Mouse (Mus musculus) intestine, embryonic 15.5 days (tissue): ENCODE data around the gene Stx1a. TPM values are rescaled to one million over a fixed set of nuclear protein-coding genes. Genes with fewer than 3 reads are reported as not detected.

Experiments used
- ATAC-seq: fragments of 200-750 bp; cut with Nextera tagmentation; 2 replicates; pipeline ENCODE4 v1.8.0; 2017; ENCODE audit warnings: moderate TSS enrichment, moderate library complexity
- H3K27ac ChIP-seq: fragments of 300-500 bp; sonication (generic); 2 replicates; pipeline ENCODE4 v1.5.1; 2015; ENCODE audit warnings: mild to moderate bottlenecking, inconsistent platforms
- H3K27me3 ChIP-seq: fragments of 300-500 bp; sonication (generic); replicated peaks from 2 replicates; pipeline ENCODE4 v1.6.1; 2015; ENCODE audit warnings: inconsistent platforms
- H3K36me3 ChIP-seq: fragments of 300-500 bp; sonication (generic); 2 replicates; pipeline ENCODE4 v1.6.1; 2015; ENCODE audit warnings: inconsistent platforms
- H3K4me1 ChIP-seq: fragments of 300-500 bp; sonication (generic); replicated peaks from 2 replicates; pipeline ENCODE4 v1.6.1; 2015; ENCODE audit warnings: inconsistent platforms
- H3K4me2 ChIP-seq: fragments of 300-500 bp; sonication (generic); replicated peaks from 2 replicates; pipeline ENCODE4 v1.6.1; 2015; ENCODE audit warnings: mild to moderate bottlenecking, inconsistent platforms
- H3K4me3 ChIP-seq: fragments of 300-500 bp; sonication (generic); replicated peaks from 2 replicates; pipeline ENCODE4 v1.5.1; 2015; ENCODE audit warnings: inconsistent platforms
- H3K9ac ChIP-seq: fragments of 300-500 bp; sonication (generic); 2 replicates; pipeline ENCODE4 v1.6.1; 2015; ENCODE audit warnings: inconsistent platforms
- H3K9me3 ChIP-seq: fragments of 300-500 bp; sonication (generic); 2 replicates; pipeline ENCODE4 v1.6.1; 2016; ENCODE audit warnings: inconsistent platforms
- WGBS: fragments of 180-500 bp; shearing (Covaris S2); methylation state at CpG from one replicate; pipeline ENCODE4 v1.1.7; 2015; 5-methylcytosine and 5-hydroxymethylcytosine counted together
- polyA plus RNA-seq: library from polyadenylated mRNA; unstranded; fragments of >200 nt; fragmentation: Nextera tagmentation; extraction: Ambion mirVana; gene quantifications from 2 replicates; pipeline ENCODE4 v1.2.1, GENCODE M21; 2015

Gene Stx1a
- polyA plus RNA-seq, result 13.0 and 15.7 TPM in 2 replicates

- Histone ChIP-seq H3K9ac (peak within 1 kb of the TSS; percentile 77), H3K4me2 (peak within 1 kb of the TSS; percentile 93), H3K9me3 (no peaks in the 10 kb centered on the region), H3K27ac (peak within 1 kb of the TSS; percentile 48; the same call in 1 of the 2 replicates), H3K27me3 (no peaks in the 10 kb centered on the region), H3K4me3 (peak within 1 kb of the TSS; percentile 66), H3K36me3 (no peaks in the 10 kb centered on the region), H3K4me1 (peaks cover 31% of the 10 kb centered on the region)
- under 1% methylated on average over 61 of the region's 61 CpGs for WGBS
- peak; percentile 95 for ATAC-seq
Observed at GRCm38 (mm10) chr5:135023344-135024173, at the start of gene Stx1a. Gene Stx1a, plus strand, starts transcription at chr5:135023482.

- ATAC-seq, result no peak
- Histone ChIP-seq H3K9ac (no peak overlapping the region), H3K4me3 (no peak overlapping the region), H3K4me1 (0 out of 2 replicates have a peak, but pooled peaks cover 7% of the 10 kb centered on the region), H3K4me2 (no peak overlapping the region), H3K36me3 (no peaks in the 10 kb centered on the region), H3K9me3 (no peaks in the 10 kb centered on the region), H3K27ac (no peak overlapping the region), H3K27me3 (no peaks in the 10 kb centered on the region)
- 84% methylated on average over 7 of the region's 7 CpGs for WGBS
Observed at GRCm38 (mm10) chr5:134973526-134973925, 49.8 kb upstream of the Stx1a start.

DNA sequence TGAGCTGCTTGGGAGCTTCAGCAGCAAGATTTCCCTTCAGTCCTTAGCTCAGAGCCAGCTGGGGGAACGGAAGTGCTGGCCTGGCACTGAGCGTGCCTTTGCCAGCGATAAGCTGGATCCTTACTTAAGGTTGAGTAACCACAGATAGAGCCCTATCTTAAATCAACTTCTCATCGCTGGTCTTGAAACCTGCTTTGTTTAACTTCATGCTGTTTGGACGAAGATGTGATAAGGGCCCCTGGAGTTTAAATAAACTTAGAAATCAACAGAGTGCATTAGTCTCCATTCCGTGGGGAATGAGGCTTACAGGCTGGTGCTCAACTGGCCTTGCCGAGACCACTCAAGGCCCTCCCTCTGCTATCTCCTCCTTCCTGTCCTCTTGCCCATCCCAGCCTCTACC, 49.0 kb upstream of the Stx1a start:
- no peaks in the 10 kb centered on the region for H3K36me3 ChIP-seq
- no peak overlapping the region for H3K9ac ChIP-seq
- H3K4me2 ChIP-seq, result no peak overlapping the region
- 13% methylated on average over 7 of the region's 7 CpGs for WGBS
- ATAC-seq, result peak; percentile 52; the same call in 1 of the 2 replicates
- H3K9me3 ChIP-seq, result no peaks in the 10 kb centered on the region
- no peak overlapping the region for H3K4me3 ChIP-seq
- H3K27ac ChIP-seq, result peak overlapping the region; percentile 44; the same call in 1 of the 2 replicates
- H3K27me3 ChIP-seq, result no peaks in the 10 kb centered on the region
- H3K4me1 ChIP-seq, result 0 out of 2 replicates have a peak, but pooled peaks cover 7% of the 10 kb centered on the region

DNA sequence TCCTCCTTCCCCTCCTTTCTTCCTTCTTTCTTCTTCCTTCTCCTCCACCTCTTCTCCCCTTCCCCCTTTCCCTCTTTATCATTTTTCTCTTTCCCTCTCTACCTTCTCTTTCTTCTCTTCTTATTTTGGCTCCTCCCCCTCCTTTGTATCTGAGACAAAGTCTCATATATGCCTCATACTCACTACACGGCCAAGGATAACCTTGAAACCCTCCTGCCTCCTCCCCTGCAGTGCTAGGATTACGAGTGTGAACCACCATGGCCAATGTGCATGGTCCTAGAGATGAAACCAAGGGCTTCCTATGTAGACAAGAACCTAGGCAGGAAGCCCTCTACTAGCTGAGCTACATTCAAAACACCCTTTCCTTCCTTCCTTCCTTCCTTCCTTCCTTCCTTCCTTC, 48.4 kb upstream of the Stx1a start:
- H3K4me1 ChIP-seq, result 0 out of 2 replicates have a peak, but pooled peaks cover 7% of the 10 kb centered on the region
- H3K9me3 ChIP-seq, result no peaks in the 10 kb centered on the region
- no peak overlapping the region for H3K27ac ChIP-seq
- no peak overlapping the region for H3K4me2 ChIP-seq
- no peak for ATAC-seq
- H3K36me3 ChIP-seq, result no peaks in the 10 kb centered on the region
- no peak overlapping the region for H3K4me3 ChIP-seq
- no peaks in the 10 kb centered on the region for H3K27me3 ChIP-seq
- whole genome bisulfite sequencing, result 39% methylated on average over 2 of the region's 2 CpGs
- no peak overlapping the region for H3K9ac ChIP-seq

DNA sequence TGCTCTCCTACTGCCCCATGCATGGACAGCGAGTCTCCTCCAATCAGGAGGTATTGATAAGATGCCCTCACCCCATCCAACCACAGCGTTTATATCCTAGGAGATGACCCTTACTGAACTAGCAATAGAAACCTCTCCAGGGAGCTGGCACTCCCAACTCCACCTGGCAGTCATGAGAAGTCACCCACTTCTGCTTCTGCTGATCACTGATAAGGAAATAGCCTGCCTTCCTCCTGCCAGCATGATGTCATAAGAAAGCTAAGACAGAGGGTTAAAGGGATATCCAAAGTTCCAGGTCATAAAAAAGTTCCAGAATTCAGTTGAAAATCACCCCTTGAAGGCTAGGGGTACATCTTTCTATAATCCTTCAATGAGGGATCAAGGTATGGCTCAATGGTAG, 47.1 kb upstream of the Stx1a start:
- Histone ChIP-seq H3K9me3 (no peaks in the 10 kb centered on the region), H3K27ac (no peak overlapping the region), H3K4me2 (no peak overlapping the region), H3K4me1 (0 out of 2 replicates have a peak, but pooled peaks cover 7% of the 10 kb centered on the region), H3K27me3 (no peaks in the 10 kb centered on the region), H3K4me3 (no peak overlapping the region), H3K9ac (no peak overlapping the region), H3K36me3 (no peaks in the 10 kb centered on the region)
- 81% methylated on average over 2 of the region's 2 CpGs for WGBS
- 0 out of 2 replicates have a peak, but pooled peaks have one; percentile 34 for ATAC-seq

- Histone ChIP-seq H3K9me3 (no peaks in the 10 kb centered on the region), H3K9ac (no peak overlapping the region), H3K4me3 (no peak overlapping the region), H3K36me3 (no peaks in the 10 kb centered on the region), H3K27ac (no peak overlapping the region), H3K4me2 (no peak overlapping the region), H3K4me1 (0 out of 2 replicates have a peak, but pooled peaks cover 7% of the 10 kb centered on the region), H3K27me3 (no peaks in the 10 kb centered on the region)
- 82% methylated on average over 14 of the region's 14 CpGs for WGBS
- no peak for ATAC-seq
Observed at GRCm38 (mm10) chr5:134976577-134977250, 46.6 kb upstream of the Stx1a start.

DNA sequence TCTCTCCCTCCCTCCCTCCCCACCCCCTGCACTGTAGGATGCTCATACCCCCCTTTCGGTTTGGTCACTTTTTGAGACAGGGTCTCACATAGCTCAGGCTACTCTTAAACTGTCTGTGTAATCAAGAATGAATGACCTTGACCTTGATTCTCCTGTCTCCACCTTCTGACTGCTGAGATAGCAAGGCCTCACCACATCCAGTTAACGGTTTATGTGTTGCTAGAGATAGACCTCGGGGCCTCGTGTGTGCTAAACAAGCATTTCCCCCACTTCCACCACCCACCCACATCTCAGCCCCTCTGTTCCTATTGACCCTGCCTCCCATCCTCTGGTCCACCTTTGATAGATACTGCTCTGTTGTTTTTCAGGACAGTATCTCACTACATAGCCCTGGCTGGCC, 45.4 kb upstream of the Stx1a start:
- no peak for ATAC-seq

DNA sequence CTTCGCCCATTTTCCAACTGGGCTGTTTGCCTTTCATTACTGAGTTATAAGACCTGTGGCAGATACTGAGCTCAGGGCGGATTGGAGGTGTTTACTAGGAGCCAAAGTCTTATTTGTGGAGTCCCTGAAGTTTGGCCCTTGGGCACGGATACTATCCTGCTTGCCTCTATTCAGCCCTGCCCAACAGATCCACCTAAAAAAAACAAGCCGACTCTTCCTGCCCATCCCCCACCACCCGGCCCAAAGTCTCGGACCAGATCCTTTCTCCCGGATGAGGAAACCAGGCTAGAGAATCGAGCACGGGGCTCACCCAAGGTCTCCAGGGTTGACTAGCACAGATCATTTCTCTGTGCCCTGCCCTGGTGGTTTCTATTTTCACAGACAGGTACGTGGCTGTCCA, 42.1 kb upstream of the Stx1a start:
- WGBS, result 46% methylated on average over 10 of the region's 10 CpGs
- H3K4me2 ChIP-seq, result peak overlapping the region; percentile 31
- H3K27me3 ChIP-seq, result peaks cover 17% of the 10 kb centered on the region
- H3K36me3 ChIP-seq, result no peaks in the 10 kb centered on the region
- H3K9ac ChIP-seq, result no peak overlapping the region
- H3K27ac ChIP-seq, result peak overlapping the region; percentile 44
- ATAC-seq, result no peak
- no peak overlapping the region for H3K4me3 ChIP-seq
- peaks cover 13% of the 10 kb centered on the region for H3K4me1 ChIP-seq
- H3K9me3 ChIP-seq, result no peaks in the 10 kb centered on the region

More for the DNA sequence above, 45.4 kb upstream of the Stx1a start:
- H3K4me2 ChIP-seq, result no peak overlapping the region
- no peaks in the 10 kb centered on the region for H3K27me3 ChIP-seq
- no peak overlapping the region for H3K9ac ChIP-seq
- H3K27ac ChIP-seq, result no peak overlapping the region
- H3K4me3 ChIP-seq, result no peak overlapping the region
- no peaks in the 10 kb centered on the region for H3K36me3 ChIP-seq
- H3K9me3 ChIP-seq, result no peaks in the 10 kb centered on the region
- 74% methylated on average over 4 of the region's 4 CpGs for WGBS
- H3K4me1 ChIP-seq, result 0 out of 2 replicates have a peak, but pooled peaks cover 7% of the 10 kb centered on the region

DNA sequence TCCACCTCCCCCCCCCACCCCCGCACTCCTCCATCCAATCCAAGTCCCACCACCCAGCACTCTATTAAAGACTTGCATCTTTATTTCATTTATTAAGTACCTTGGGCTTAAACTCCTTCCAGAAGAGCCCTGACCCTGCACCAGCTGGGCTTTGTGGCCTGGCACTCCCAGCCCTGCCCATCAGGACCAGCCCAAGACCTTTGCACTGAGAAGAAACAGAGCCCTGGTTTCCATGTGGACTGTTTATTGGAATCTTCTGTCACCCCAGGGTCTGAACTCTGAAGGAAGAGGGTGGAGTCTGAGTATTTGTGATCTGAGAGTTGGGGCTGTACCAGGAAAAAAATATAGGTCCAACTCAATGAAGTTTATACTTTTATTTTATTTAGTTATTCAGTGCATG, 40.2 kb upstream of the Stx1a start:
- no peak for ATAC-seq
- H3K36me3 ChIP-seq, result no peaks in the 10 kb centered on the region
- 78% methylated on average over 1 of the region's 1 CpGs for WGBS

DNA sequence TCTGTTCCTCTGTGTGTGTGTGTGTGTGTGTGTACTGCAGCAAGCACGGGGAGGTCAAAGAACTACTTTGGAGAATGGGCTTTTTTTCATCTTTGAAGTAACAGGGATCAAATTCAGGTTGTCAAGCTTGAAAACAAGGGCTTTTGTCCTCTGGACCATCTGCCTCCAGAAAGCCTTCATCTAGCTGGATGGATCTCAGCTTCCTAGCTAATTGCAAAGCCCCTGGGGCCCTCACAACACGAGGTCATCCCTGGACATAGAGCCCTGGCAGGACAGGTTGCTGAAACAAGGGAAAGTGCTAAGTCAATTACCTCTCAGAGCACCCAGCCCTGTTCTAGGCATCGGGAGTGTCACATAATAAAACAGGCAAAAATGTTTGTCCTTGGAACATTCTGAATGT, 39.5 kb upstream of the Stx1a start:
- peak overlapping the region; percentile 60; the same call in 1 of the 2 replicates for H3K27ac ChIP-seq
- no peak for ATAC-seq
- no peak overlapping the region for H3K4me2 ChIP-seq
- no peaks in the 10 kb centered on the region for H3K36me3 ChIP-seq
- WGBS, result 27% methylated on average over 3 of the region's 3 CpGs
- no peak overlapping the region for H3K9ac ChIP-seq
- H3K4me1 ChIP-seq, result peaks cover 13% of the 10 kb centered on the region
- H3K9me3 ChIP-seq, result no peaks in the 10 kb centered on the region
- H3K27me3 ChIP-seq, result peaks cover 36% of the 10 kb centered on the region
- H3K4me3 ChIP-seq, result no peak overlapping the region

More for the DNA sequence above, 40.2 kb upstream of the Stx1a start:
- Histone ChIP-seq H3K9ac (no peak overlapping the region), H3K9me3 (no peaks in the 10 kb centered on the region), H3K27ac (no peak overlapping the region), H3K4me3 (no peak overlapping the region), H3K27me3 (peaks cover 36% of the 10 kb centered on the region), H3K4me2 (no peak overlapping the region), H3K4me1 (peaks cover 13% of the 10 kb centered on the region)

GRCm38 (mm10) chr5:134985633-134986297, 37.5 kb upstream of the Stx1a start, which contains the start of gene Cldn3:
Gene Cldn3, plus strand, starts transcription at chr5:134986214.
- Histone ChIP-seq H3K36me3 (no peaks in the 10 kb centered on the region), H3K27ac (peak within 1 kb of the TSS; percentile 90), H3K9me3 (no peaks in the 10 kb centered on the region), H3K27me3 (peaks cover 36% of the 10 kb centered on the region), H3K4me3 (peak within 1 kb of the TSS; percentile 46), H3K9ac (peak within 1 kb of the TSS; percentile 58), H3K4me2 (peak within 1 kb of the TSS; percentile 59), H3K4me1 (peaks cover 13% of the 10 kb centered on the region)
- ATAC-seq, result peak; percentile 91
- WGBS, result under 1% methylated on average over 25 of the region's 25 CpGs
